In genomic region chr9:75197297-75197696, GRCm38 (mm10) we compare ENCODE assay signal across 9 mouse cellular contexts. TPM values are rescaled to one million over a fixed set of nuclear protein-coding genes. Genes with fewer than 3 reads are reported as not detected.
DNase-seq lines count a peak whose midpoint lies in the region; ATAC-seq lines count a peak whose summit lies in the region.
"Had no signal": no experiment of that assay in that cellular context is flagged by ENCODE, and none has a peak within 500 bp of the region (broad histone marks: within the 10 kb centered on the region; RNA-seq: fewer than 3 reads in every experiment).

No protein-coding gene starts in this region.

- peaks cover 27% of the 10 kb centered on the region; the same call in 1 of the 2 replicates for H3K36me3 ChIP-seq in kidney, embryonic 14.5 days (ENCODE audit: control insufficient read depth, insufficient read depth, low read length)

- peak; percentile 13 for DNase-seq in kidney, adult 18-20 months
- peak; percentile 37 for DNase-seq in urinary bladder, postnatal 14 days (ENCODE audit: low spot score)
- no peak for DNase-seq in urinary bladder, postnatal 10 days (ENCODE audit: low spot score)
- DNase-seq in embryo, embryonic 10.5 days (ENCODE audit: low spot score): peak; percentile 15
- peak; percentile 52 for DNase-seq in kidney, postnatal 10 days
- DNase-seq in retina, adult 2 months (ENCODE audit: low read depth, low spot score): peak; percentile 16
- DNase-seq in gastrocnemius, postnatal 25 days: no peak

- no peaks in the 10 kb centered on the region for H3K9me3 ChIP-seq in kidney, embryonic 14.5 days (ENCODE audit: control insufficient read depth, low read length)
- H3K9me3 ChIP-seq: midbrain, embryonic 12.5 days had no signal

- H3K4me2 ChIP-seq in kidney, embryonic 14.5 days (replicated peaks; ENCODE audit: low read depth, low read length): no peak overlapping the region
- H3K4me2 ChIP-seq: midbrain, embryonic 12.5 days had no signal

- H3K4me3 ChIP-seq in kidney, embryonic 14.5 days (ENCODE audit: low read length): no peak overlapping the region
- H3K4me3 ChIP-seq: midbrain, embryonic 12.5 days had no signal

- ATAC-seq in kidney, embryonic 14.5 days (ENCODE audit: low FRiP score, low TSS enrichment): no peak

- no peak overlapping the region for H3K9ac ChIP-seq in kidney, embryonic 14.5 days (ENCODE audit: low read depth, low read length)
- H3K9ac ChIP-seq: midbrain, embryonic 12.5 days had no signal

- no peaks in the 10 kb centered on the region for H3K4me1 ChIP-seq in kidney, embryonic 14.5 days (ENCODE audit: control insufficient read depth, insufficient read depth, low read length)
- H3K4me1 ChIP-seq: midbrain, embryonic 12.5 days had no signal

- WGBS in kidney, embryonic 14.5 days: 67% methylated on average over 6 of the region's 6 CpGs

- H3K27ac ChIP-seq in kidney, embryonic 14.5 days (ENCODE audit: low read depth, low read length): no peak overlapping the region
- H3K27ac ChIP-seq: midbrain, embryonic 12.5 days had no signal

- H3K27me3 ChIP-seq in kidney, embryonic 14.5 days (ENCODE audit: control insufficient read depth, insufficient read depth, low read length): no peaks in the 10 kb centered on the region
- H3K27me3 ChIP-seq: midbrain, embryonic 12.5 days had no signal

RNA-seq across cellular contexts. Expression of gene Myo5c, which starts 34.5 kb away (rescaled TPM):
- polyA plus RNA-seq in kidney, embryonic 14.5 days (2014; fragmentation: Nextera tagmentation; extraction: Ambion mirVana): 3.9 and 4.4 TPM in 2 replicates
- 1 to 10 TPM; 6.7 to 7.6 TPM for total RNA-seq in gastrocnemius, postnatal 25 days (2021)

Comparison
In these comparisons a context has a peak if more than half of its experiments do, and no peak if none do; other contexts are left out.
1. DNase-seq: peak in kidney, adult 18-20 months (single experiment), urinary bladder, postnatal 14 days (single experiment), embryo, embryonic 10.5 days (single experiment), kidney, postnatal 10 days (single experiment) and retina, adult 2 months (single experiment); none in urinary bladder, postnatal 10 days (single experiment) and gastrocnemius, postnatal 25 days (single experiment).